Mouse (Mus musculus): ENCODE measurements around the gene Prss58.

Prss58 gene

DNA sequence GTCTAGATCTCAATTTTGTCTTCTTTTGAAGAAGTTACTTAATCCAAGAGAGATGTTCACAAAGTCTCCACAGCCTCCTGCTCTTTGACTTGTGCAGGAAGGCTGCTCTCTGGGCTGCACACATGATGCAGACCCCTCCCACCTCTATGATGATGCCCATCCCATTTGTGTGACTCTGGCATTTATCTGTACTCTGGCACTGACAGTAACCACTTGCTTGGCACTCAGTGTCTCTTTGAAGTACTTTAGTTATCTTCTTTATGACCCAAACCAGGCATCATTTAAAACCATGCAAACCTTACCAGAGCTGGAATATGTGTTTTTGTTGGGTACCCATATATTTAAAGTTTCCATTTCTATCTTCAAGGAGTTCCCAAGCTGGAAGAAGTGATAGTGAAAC, at the start of gene Prss58:
TSS of gene Prss58 (minus strand) at position 101 of the 400 bp plus-strand sequence.
- DNase-seq (ENCODE audit: low spot score in 2 of 2) = no peak

- DNase-seq (ENCODE audit: low spot score in 2 of 2) = no peak
Observed at GRCm38 (mm10) chr6:40940457-40940856, 40.3 kb upstream of the Prss58 start, which contains the start of gene 1700074P13Rik. Gene 1700074P13Rik (minus strand): TSS chr6:40940557.

- no peak for DNase-seq (ENCODE audit: low spot score in 2 of 2)
Observed at GRCm38 (mm10) chr6:40919954-40920353, 19.8 kb upstream of the Prss58 start.

DNA sequence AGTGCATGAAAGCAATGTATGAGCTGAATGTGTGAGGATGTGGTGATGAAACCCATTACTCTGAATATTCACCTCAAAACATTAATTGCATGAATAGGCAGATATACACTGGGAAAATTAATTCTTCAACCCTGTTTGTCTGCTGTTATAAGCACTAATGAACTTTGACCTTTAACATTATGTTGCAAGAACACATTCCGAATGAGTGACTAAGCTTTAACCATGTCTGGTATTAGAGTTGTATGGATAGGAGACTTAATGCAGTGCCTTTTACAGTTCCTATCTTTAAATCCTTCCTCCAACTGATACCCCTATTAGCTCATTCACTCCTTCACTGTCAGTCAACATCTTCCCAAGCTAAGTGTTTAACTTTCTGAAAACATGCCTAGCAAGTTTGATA, 5.5 kb downstream of the Prss58 start:
- DNase-seq (ENCODE audit: low spot score in 2 of 2) = no peak

DNA sequence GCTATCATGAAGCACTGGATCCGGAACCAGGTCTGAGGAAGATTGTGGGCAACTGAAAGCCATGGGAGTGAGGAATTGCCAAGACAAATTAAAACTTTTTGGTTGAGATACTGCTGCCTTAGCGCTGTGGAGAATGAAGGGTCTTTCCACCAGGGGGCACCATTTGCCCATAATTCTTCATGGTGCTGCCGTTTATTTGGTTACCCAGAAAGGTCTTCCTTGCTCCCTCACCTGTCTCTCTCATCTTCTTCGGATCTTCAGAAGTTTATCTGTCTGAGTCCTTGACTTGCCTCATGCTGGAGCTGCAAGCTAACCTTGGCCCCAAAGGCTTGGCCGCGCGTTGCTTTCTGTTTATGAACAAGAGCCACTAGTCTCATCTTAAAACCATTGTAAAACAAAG, 6.6 kb downstream of the Prss58 start:
- peak; percentile 59 to 66 for DNase-seq (ENCODE audit: low spot score in 2 of 2)

DNA sequence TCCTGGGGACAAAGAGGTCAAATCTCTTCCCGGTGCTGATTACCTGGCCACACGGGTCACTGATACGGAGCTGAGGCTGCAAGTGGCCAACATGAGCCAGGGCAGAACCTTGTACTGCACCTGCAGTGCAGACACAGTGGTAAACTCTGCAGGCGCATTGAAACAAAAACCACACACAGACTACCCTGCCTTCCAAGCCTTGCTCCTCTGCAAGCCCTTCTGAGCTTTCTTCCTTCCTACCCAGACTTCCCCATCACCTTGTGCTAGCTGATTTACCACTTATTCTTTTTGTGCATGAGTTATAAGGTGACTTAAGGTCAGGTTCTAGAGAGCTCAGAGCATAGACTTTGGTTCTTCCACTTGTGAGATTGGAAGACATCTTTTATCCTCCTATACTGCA, 8.4 kb downstream of the Prss58 start:
- DNase-seq (ENCODE audit: low spot score in 2 of 2) = no peak

DNA sequence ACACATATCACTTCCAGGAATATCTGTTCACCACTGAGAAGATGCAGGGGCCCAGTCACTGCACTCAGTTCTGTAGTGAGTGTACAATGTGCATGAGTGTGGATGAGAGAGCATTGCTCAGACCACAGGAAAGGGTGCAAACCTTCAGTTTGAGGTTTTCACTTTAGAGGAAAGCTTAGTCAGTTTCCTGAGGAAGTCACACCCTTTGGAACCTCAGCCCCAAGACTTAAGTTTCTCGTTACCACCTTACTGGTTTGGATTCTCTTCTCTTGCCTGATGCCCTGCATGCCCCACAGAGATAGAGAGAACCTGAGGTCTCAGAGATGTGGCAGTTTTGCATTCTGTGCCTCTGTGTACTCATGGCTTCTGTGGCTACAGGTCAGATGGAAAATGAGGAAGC, 9.2 kb downstream of the Prss58 start:
- DNase-seq (ENCODE audit: low spot score in 2 of 2) = peak; percentile 66 to 82

- DNase-seq (ENCODE audit: low spot score in 2 of 2) = no peak
Observed at GRCm38 (mm10) chr6:40887394-40887793, 12.8 kb downstream of the Prss58 start, which contains the start of gene Moxd2. Gene Moxd2 (minus strand): TSS chr6:40887494.

- no peak for DNase-seq (ENCODE audit: low spot score in 2 of 2)
Observed at GRCm38 (mm10) chr6:40845283-40845682, 54.9 kb downstream of the Prss58 start.
